Mouse (Mus musculus) lung, adult 2 months (tissue): Measurements from ENCODE around the gene C1ra.

Experiments used
- CTCF ChIP-seq: fragments of 200-500 bp; IDR thresholded peaks from 2 replicates; pipeline ENCODE4 v1.5.1; 2011; ENCODE audit warnings: mild to moderate bottlenecking, low read length, control low read depth; ENCODE audit not compliant: insufficient read depth
- POLR2A ChIP-seq: fragments of 200-500 bp; IDR thresholded peaks from 2 replicates; pipeline ENCODE4 v1.6.1; 2011; ENCODE audit warnings: low read depth, mild to moderate bottlenecking, control low read depth, low read length, borderline replicate concordance; ENCODE audit errors: extremely low read depth

DNA sequence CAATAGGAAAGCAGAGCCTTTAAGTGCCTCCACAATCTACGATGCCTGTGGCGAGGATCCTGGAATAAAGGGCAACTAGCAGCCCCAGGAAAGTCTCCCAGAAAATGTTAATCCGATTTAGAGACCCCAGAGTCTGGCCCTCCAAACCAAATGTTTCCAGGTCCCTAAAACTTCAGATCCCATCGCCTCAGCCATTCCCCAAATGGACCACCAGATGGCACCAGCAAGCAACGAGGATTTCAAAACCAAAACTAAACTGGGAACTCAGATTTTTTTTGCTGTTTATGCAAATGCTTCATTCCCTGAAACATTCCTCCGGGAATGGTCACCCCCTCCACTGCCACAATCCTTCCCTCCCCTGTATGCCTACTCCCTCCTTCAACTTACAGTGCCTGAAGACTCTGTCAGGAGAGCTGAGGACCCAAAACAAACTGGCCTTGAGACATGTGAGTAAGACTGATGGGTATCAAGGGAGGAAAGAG, at the start of gene C1ra:
- TF ChIP-seq POLR2A (no peak), CTCF (peak; percentile 65)
